Mouse (Mus musculus): Measurements from ENCODE around the gene Gpr65. TPM values are rescaled to one million over a fixed set of nuclear protein-coding genes. Genes with fewer than 3 reads are reported as not detected.
"Not testable (repeated sequence)": the region's sequence is repeated elsewhere in the genome, so short reads cannot be mapped to it uniquely, and the experiment has no call there.

Gpr65 gene
- polyA plus RNA-seq, 2 experiments from 2014 or later, result 55.8 to 64.6 TPM

DNA sequence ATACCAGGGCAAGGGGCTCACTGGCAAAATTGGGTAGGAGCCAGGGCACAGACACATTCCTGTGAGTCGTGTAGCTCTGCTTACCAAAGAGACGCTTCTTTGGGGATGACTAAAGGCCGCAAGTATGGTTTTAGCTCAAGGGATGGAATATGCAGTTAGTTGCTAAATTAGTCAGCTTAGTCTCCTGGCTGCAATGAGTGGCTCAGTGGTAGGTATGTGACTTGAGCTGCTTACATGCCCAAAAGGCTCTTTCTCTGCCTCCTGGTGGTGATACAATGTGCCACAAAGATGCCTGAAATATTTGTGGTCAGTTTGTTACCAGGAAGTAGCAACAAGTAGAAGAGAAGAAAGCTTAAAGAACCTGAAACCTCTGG, 15.0 kb downstream of the Gpr65 start:
- peak; percentile 71 for ATAC-seq

DNA sequence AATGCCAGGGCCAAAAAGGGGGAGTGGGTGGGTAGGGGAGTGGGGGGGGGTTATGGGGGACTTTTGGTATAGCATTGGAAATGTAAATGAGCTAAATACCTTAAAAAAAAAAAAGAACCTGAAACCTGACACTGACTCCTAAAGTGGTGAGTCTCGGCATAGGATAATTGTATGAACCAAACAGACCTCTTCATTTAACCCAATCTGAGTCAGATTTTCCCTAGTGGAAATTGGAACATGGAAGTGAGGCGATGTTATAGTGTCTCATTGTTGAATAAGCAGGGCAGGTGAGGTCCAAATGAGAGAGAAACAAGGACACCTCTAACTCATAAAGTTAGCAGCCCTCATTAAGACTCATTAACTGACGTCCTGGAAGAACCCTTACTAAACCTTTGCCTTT, 16.0 kb downstream of the Gpr65 start:
- no peak for ATAC-seq

DNA sequence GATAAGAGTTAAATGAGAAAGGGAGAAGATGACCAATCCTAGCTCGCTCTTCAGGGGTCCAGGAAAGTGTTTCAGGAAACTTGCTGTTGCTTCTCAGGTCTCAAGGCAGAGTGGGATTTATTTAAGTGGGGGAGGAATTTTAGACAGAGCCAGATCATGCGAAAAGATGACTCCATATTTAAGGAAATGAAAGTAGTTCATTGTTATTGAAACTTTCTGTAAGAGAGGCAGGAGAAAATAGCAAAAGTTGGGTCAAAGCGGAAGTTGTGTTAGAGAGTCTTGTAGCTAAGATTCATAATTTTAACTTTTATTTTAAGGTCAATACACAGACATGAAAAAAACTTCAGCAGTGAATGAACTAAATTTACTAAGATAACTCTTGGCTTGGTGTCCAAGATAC, 22.0 kb downstream of the Gpr65 start:
- ATAC-seq, result no peak

DNA sequence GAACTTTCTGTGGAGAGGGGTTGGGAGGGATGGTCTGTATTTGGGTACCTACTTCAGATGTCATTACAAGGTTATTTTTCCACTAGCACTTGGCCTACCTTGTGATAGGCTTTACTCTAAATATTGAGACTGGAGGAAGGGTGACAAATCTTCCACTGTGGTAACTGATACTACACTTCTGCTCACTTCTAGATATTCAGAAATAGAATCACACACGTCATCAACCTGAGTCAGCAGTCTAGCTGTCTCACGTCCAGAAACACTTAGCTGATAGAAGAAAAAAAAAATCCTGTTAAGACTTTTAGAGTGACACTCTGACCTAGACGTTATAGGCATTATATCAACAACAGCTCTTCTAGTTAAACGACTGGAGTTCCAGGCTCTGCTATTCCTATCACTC, 23.8 kb downstream of the Gpr65 start:
- ATAC-seq, result no peak

DNA sequence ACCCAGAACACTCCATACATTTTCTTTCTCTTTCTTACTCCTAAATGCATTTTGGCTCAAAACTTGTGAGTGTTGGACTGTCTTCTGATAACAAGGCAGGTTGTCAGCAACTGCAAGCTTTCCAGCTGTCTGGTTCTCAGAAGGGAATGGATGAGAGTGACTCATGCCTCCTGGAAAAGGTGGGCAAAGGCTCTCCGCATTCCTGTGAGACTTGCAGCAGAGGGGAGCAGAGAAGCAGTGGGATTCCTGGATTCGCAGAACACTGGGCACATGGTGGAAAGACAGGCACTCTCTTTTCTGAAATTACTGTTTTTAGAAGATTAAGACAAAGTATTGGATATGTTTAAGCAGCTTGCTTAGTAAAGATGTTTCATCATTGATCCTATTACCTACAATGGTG, 25.8 kb downstream of the Gpr65 start:
- ATAC-seq, result no peak

DNA sequence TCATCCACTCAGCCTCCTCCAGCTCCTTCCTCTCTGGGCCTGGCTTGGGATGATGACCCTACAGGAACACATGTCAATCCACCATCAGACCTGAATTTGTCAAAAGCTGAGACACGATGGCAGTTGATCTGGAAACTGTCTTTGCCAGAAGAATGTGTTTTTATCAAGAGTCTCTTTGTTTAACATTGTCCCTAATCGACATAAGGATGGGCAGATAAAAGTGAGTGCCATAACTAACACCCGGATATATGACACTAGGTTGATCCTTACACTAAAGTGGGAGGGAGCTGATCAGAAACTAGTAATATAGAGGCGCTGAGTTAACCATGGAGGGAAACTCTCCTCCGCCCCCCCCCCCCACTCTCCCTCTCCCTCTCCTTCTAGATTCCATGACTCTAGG, 33.5 kb downstream of the Gpr65 start:
- no peak for ATAC-seq

DNA sequence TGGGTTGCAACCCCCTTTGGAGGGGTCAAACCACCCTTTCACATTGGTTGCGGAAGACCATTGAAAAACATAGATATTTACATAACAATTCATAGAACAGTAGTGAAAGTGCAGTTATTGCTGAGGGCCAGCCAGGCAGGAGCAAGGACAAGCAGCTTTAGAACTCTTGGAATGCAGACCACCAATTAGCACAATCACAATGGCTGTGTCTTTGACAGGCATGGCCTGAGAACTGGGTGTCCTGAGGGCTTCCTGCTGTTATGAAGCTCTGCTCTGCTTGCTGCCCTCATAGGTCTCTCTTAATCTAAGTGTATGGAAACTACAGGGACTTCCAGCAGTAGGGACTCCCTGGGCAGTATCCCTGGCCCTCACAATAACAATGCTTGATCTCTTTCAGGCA, 34.6 kb downstream of the Gpr65 start:
- no peak for ATAC-seq

DNA sequence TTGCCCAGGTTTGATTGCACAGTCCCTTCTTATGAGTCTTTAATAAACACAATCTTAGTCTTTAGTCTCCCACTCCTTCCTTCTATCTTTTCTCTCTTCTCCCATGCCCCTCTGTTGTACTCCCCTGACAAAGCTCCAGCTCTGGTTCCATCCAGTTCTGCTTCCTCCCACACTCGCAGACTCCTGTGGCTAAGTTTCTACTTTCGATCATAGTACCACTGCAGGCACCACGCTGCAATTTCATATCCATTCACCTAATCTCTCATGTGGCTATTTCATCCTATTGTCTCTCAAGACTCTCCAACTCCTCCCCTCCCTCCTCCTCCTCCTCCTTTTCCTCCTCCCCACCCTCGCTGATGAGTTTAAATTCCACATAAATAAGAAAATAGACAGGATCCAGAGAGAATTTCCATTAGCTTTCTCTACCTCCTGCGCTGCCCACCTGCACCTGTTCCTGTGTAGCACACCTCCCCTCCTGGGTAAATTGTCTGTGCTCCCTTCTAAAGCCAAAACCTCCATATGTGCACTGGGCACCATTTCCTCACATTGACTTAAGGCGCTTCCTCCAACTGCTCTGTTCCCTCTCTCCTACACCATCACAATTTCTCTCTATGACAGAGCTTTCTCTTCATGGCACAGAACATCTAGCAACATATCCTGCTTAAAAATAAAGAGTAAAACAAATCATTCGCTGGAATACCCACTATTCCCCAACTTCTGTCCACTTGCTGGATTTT, 38.9 kb downstream of the Gpr65 start:
- ATAC-seq, result no peak

GRCm38 (mm10) chr12:98311376-98312083, 43.1 kb downstream of the Gpr65 start:
- no peak for ATAC-seq

DNA sequence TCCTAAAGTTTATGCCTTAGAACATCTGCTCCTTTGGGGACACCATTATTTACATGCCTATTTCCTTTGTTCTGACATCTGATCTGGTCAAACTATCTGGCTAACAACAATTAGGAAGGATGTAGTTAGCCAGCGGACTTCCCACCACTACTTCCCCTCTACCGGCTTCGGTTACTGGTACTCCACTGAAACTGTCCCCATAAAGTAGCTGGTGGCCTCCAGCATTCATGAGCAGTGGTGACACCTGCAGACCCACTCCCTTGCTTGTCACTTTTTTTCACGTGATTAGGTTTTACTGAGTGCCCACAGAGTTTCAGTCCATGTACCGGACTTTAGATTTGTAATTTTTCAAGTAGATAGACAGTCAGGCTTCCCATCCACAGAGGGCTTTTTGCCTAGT, 47.5 kb downstream of the Gpr65 start:
- ATAC-seq, result no peak

DNA sequence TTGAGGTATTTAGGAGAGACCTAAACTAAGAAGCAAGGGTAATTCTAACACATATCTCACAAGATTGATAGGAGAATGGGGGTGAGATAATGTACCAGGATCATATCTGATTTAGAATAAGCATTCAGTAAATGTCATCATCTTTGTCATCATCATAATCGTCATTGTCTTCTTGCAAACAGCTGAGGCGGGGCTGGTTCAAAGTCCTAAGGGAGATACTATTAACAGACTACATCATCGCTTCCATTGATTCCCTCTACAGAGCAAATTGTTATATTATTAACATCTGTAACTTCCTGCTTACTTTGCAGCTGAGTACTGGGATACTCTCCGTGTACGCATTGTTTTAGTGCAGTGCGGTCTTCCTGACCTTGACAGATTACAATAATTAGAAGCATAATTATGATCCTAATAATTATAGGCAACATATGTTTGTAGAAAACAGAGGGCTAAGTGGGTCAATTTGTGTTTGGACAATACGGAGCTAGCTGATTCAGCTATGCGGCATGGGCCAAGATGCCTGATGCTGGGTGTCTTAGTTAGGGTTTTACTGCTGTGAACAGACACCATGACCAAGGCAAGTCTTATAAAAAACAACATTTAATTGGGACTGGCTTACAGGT, 49.4 kb downstream of the Gpr65 start:
- ATAC-seq, result no peak

- ATAC-seq, result no peak
Observed at GRCm38 (mm10) chr12:98322426-98322825, 54.0 kb downstream of the Gpr65 start.

DNA sequence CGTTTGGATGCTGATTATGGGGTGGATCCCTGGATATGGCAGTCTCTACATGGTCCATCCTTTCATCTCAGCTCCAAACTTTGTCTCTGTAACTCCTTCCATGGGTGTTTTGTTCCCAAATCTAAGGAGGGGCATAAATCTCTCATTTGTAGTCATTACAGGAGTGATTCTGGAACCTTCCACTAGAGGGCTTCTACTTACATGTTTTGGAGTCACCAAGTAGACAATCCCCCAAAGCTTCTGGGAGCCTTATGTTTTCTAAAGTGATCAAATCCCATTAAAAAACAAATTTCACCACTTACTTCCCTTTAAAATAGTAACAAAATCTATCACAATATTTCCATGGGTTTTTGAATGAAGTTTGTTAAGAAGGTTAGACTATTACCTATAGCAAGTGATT, 55.7 kb downstream of the Gpr65 start:
- not testable (repeated sequence) for ATAC-seq

Other genes starting within 250 kb of the Gpr65 start
- 1 to 10 TPM; 2.4 to 3.3 TPM for gene Galc, start 9.2 kb upstream of the Gpr65 start, polyA plus RNA-seq (2017; shearing (Covaris generic))

Data from CD4-positive, CD25-positive, alpha-beta regulatory T cell, adult 4 months (primary cell).